Mouse (Mus musculus) cerebral cortex, adult 2 months (tissue): Measurements from ENCODE around the gene Gm20388.

Experiments
- WGBS: fragments of 180-500 bp; shearing (Covaris S2); methylation state at CpG from one replicate; pipeline ENCODE4 v1.1.7; 2018; 5-methylcytosine and 5-hydroxymethylcytosine counted together

The Gm20388 gene

GRCm38 (mm10) chr8:123022727-123023126, 3112.1 kb downstream of the Gm20388 start:
- WGBS, result 68% methylated on average over 3 of the region's 3 CpGs

GRCm38 (mm10) chr8:123024226-123024625, 3113.6 kb downstream of the Gm20388 start:
- 98% methylated on average over 2 of the region's 2 CpGs for WGBS

- 66% methylated on average over 3 of the region's 3 CpGs for WGBS
These were observed 3115.3 kb downstream of the Gm20388 start for GRCm38 (mm10) chr8:123025951-123026351.

DNA sequence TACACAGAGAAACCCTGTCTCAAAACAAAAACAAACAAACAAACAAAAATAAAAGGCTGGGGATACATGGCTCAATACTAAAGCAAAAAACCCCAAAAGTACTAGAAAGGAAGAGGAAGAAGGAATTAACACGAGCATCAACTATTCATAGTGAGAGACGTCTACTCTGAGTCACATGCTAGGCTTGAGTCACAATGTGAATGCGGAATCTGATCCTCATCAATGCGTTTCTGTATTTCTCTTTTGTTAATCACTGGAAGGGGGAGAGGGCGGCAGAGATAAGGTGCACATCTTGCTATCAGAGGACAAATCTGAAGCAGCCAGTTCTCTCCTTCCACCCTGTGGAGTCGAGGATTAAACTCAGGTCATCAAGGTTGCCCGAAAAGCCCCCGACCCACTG, 3117.1 kb downstream of the Gm20388 start:
- WGBS, result 65% methylated on average over 8 of the region's 8 CpGs

DNA sequence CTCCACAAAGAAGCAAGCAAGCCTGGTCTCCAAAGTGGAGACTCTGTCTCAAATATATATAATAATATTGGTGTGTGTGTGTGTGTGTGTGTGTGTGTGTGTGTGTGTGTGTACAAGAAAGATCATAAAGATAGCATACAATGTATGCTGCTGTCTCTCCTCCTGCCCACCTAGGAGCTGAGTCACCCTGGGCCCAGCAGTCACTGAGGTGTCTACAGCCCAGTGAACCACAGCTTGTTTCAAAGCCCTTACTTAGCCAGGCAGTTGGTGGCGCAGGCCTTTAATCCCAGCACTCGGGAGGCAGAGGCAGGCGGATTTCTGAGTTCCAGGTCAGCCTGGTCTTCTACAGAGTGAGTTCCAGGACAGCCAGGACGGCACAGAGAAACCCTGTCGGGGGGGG, 3119.4 kb downstream of the Gm20388 start:
- 52% methylated on average over 5 of the region's 5 CpGs for WGBS

GRCm38 (mm10) chr8:123031321-123031978, 3120.8 kb downstream of the Gm20388 start:
- 70% methylated on average over 7 of the region's 7 CpGs for WGBS

- 56% methylated on average over 6 of the region's 6 CpGs for WGBS
These were observed 3123.5 kb downstream of the Gm20388 start for GRCm38 (mm10) chr8:123034171-123034570.

- WGBS, result 28% methylated on average over 3 of the region's 3 CpGs
These were observed 3126.3 kb downstream of the Gm20388 start for GRCm38 (mm10) chr8:123036956-123037355.

- WGBS, result 78% methylated on average over 11 of the region's 11 CpGs
These were observed 3126.8 kb downstream of the Gm20388 start for GRCm38 (mm10) chr8:123037487-123037886.

DNA sequence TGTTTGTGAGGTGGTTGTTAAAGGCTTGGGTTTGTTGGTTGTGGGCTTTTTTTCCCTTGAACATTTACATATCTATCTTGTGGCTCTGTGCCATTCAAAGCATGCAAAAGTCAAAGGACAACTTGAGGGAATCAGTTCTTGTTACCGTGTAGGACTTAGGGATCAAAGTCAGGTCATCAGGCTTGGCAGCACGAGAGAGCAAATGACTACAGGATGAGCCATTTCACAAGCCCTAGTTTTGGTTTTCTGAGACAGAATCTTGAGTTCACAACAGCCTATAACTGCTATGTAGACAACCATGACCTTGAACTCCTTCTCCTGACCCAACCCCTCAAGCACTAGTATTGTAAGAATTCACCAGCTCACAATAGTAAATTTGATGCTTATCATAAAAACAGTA, 3127.7 kb downstream of the Gm20388 start:
- WGBS, result 34% methylated on average over 2 of the region's 2 CpGs

DNA sequence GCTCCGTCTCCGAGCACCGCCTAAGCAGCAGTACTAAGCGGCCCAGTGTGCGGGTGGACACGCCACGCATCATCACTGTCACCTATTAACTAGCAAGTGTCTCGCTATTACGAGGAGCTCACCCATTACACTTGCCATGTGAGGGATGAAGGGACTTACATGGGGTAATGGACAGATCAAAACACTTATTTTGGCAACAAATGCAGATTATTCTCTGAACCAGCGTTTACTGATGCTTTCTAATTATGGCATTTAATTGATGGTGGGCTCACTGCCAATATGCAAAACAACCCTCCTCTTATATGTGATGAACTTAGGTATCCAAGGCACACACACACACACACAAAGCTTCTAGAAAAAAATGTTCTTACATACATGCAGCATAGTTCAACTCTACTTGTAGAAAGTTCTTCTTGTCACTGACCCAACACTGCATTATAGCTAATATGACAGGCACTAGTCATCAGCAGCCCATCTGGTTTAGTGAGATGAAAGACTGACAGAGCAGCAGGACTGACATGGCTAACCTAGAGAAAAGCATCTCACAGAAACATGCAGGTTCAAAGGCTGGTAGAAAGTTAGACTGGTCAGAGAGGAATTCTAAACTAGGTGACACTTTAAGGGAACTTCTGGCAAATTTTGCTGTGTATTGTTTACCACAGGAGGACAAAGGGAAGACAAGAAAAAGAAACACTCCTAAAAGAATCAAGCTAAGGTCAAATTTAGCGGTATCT, 3128.9 kb downstream of the Gm20388 start:
- 23% methylated on average over 11 of the region's 11 CpGs for WGBS

DNA sequence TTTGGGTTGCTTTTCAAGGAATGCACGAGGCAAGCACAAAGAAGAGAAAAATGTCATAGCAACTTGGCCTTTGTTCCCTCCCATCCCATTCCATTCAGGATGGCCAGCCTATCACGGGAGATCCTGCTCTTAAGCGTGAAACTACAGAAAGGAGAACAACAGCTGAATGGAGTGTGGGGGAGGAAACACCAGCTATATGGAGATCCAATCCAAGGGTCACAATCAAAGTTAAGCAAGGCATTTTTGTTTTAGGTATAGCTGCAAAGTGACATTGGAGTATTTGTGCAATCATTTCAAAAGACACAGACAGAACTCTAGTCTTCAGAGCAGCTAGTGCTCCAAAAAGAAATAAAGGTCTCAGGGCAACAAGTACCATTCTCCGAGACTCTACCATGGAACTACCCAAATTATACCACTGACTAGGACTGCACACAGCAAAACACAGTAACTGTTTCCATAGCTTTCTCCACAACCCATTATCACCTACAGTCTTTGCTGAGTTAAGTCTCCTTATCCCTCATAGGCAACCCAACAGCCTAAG, 3129.5 kb downstream of the Gm20388 start:
- 6% methylated on average over 4 of the region's 4 CpGs for WGBS

DNA sequence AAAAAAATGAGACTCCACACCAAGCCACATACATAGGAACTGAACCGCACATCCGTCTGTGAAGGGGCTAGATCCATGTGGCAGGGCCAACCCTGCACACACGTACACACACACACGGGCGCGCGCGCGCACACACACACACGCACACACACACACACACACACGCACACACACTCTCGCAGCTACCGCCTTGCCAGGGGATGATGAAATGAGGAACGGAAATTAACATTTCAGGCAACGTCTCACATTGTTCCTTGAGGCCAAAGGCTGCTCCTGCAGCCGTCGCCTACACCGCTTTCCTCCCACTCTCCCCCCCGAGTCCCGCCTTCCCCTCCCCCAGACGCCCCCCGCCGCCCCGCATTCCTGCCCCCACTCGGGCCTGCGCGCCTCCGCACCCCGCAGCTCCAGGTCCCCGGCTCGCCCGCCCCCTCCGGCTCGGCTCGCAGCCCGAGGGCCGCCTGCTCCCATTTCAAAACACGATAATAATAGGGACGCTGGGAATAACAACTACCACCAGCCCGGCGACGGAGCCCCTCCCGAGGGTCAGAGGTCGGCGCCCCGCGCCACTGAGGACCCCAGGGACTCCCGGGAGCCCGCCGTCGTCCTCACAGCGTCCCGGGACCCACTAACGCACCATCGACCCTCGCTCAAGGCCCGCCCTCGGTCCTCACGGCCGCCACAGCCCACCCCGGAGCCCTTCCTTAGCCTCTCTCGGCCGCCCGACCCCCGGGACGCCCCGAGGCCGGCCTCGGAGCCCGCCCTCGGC, 3130.6 kb downstream of the Gm20388 start:
- 1% methylated on average over 70 of the region's 71 CpGs for WGBS

DNA sequence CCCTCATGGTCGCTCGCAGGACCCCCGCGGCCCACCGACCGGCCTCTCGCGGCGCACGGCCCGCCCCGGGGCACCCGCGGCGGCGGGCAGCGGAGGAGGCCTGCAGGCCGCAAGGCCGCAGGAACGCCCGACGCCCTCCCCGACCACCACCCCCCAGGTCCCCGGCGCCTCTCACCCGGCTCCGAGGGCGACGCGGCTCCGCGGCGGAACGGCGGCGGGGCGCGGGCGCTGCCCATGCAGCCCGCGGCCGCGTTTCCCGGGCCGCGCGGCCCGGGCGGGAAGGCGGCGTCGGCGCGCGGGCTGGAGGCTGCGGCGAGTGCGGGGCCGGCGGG, 3131.1 kb downstream of the Gm20388 start:
- WGBS, result under 1% methylated on average over 59 of the region's 60 CpGs

DNA sequence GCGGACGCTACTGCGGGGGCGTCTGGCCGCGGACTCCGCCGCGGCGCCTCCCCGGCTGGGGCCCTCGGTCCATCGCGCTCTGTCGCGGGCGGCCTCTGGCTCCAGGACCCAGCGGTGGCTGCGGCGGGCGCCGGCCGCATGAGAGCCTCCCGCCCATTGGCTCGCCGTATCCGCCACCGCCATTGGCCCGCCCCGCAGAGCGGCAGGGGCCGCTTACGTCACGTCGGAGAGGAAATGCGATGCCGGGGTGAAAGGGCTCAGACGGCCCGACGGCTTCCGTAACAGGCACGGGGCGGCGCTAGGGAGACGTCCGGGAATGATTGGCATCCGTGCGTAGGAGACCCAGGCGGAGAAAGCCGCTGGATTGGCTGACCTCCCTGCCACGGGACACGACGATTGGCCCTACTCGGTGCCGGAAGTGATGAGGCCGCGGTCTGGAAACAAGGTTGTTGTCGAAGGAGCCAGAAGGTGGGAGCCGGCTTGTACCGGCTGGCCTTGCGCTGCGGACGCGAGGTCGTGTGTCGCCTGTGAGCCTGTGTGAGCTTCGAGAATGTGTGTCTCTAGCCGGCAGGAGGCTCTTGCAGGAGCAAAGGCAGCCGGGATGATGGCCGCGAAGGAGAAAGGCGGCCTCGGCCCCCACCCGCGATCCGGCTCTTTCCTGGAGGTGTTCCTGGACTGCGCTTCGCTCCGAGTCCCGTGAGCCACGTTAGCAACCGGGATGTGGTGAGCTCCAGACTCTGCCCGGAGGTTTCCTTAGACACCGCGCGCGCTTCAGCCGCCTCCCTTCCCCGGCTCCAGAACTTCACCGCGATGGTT, 3131.7 kb downstream of the Gm20388 start, which contains the start of gene Ankrd11:
Gene Ankrd11 (minus strand): TSS at position 120 of the 816 bp plus-strand sequence.
- WGBS, result under 1% methylated on average over 91 of the region's 91 CpGs

DNA sequence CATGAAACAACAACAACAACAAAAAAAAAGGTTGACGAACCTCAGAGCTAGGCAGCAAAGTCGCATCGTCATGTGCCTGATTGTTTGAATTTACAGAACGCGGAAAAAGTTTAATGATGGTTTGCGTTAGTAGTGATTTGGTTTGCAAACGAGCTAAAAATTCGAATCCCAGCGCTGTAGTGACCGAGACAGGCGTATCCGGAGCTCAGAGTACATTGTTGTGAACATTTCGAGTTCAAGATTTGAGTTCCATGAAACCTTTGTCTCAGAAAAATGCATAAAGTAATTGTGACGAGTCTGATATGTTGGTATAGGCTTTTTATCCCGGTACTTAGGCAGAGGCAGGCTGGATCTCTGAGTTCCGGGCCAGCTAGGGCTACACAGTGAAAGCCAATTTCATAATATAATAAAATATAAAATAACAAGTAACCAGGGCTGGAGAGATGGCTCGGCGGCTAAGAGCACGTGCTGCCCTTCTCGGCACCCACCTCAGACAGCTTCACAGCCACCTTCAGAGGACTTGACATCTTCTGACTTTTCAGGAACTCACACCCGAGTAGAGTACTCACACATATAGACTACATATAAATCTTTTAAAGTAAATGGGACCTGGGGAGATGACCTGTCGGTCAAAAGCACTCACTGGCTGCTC, 3132.5 kb downstream of the Gm20388 start:
- 13% methylated on average over 22 of the region's 22 CpGs for WGBS

DNA sequence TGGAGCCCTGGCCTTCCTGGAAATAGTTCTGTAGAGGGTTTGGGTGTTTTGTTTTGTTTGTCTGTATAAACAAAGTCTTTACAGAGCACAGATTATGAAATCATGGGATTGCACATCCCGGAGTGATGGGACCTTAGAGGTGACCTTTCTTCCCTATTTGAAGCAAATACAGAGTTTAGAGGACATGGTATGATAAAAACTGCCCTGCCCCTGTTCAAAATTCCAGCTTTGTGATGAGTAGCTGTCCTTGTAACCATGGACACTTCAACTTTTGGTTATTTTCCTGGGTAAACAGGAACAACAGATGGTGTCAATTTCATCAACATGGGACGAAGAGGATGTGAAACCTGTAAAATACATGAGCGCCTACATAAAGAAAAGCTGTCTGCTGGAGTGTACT, 3133.3 kb downstream of the Gm20388 start:
- 63% methylated on average over 3 of the region's 3 CpGs for WGBS

DNA sequence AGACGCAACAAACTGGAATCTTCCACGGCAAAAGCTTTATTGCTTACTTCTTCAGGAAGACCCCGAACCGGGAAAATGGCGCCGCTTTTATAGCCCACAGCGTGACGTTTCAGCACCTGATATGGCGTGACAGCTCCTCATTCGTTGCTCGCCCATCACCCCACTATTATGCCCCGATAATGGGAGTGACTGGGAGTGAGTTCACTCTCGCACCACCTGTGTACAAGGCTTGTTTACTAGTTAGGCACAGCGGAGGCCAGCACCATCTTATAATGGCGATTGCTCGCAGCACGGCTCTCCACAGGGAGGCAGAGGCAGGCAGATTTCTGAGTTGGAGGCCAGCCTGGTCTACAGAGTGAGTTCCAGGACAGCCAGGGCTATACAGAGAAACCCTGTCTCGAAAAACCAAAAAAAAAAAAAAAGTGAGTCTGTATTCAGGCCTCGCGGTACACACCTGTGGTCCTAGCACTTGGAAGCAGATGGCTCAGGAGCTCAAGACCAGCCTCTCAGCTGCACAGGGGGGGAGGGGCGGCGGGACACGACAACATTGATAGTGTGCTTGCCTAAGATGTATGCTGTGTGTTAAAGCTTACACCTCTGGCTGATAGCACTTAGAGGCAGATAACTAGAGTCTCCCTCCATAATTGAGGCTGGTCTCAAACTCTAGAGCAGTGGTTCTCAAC, 3134.2 kb downstream of the Gm20388 start:
- 95% methylated on average over 23 of the region's 23 CpGs for WGBS

- WGBS, result 85% methylated on average over 4 of the region's 4 CpGs
These were observed 3136.1 kb downstream of the Gm20388 start for GRCm38 (mm10) chr8:123046706-123047105.

DNA sequence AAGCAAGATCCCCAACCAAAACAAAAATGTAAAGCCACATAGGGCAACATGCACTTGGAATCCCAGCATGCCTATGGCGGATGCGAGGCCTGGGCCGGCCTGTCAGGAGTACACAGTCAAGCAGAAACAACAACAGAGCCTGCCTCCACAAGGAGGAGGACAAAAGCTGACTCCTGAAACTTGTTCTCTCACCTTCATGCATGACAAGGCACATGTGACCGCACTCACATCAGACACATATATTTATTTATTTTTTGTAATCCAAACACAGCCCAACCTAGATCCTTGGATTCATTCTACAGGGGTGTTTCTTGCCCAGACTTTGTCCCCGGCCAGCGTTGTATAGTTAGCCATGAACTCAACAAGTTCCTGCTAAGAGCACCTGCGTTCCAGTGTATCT, 3137.2 kb downstream of the Gm20388 start:
- WGBS, result 89% methylated on average over 7 of the region's 7 CpGs
